Mouse (Mus musculus) stomach, embryonic 15.5 days (tissue): Measurements from ENCODE around the gene Col5a1. TPM values are rescaled to one million over a fixed set of nuclear protein-coding genes. Genes with fewer than 3 reads are reported as not detected.

Experiments used
- ATAC-seq: fragments of 200-750 bp; cut with Nextera tagmentation; 2 replicates; pipeline ENCODE4 v1.8.0; 2017; ENCODE audit warnings: low read depth, moderate number of reproducible peaks, moderate TSS enrichment; ENCODE audit not compliant: insufficient read depth, low FRiP score
- H3K27ac ChIP-seq: fragments of 300-500 bp; sonication (generic); 2 replicates; pipeline ENCODE4 v1.5.1; 2015; ENCODE audit warnings: mild to moderate bottlenecking, inconsistent platforms
- H3K27me3 ChIP-seq: fragments of 300-500 bp; sonication (generic); replicated peaks from 2 replicates; pipeline ENCODE4 v1.6.1; 2015; ENCODE audit warnings: inconsistent platforms
- H3K36me3 ChIP-seq: fragments of 300-500 bp; sonication (generic); 2 replicates; pipeline ENCODE4 v1.6.1; 2015; ENCODE audit warnings: inconsistent platforms
- H3K4me1 ChIP-seq: fragments of 300-500 bp; sonication (generic); 2 replicates; pipeline ENCODE4 v1.6.1; 2015; ENCODE audit warnings: inconsistent platforms
- H3K4me2 ChIP-seq: fragments of 300-500 bp; sonication (generic); 2 replicates; pipeline ENCODE4 v1.6.1; 2015; ENCODE audit warnings: mild to moderate bottlenecking, inconsistent platforms
- H3K4me3 ChIP-seq: fragments of 300-500 bp; sonication (generic); replicated peaks from 2 replicates; pipeline ENCODE4 v1.5.1; 2015; ENCODE audit warnings: inconsistent platforms
- H3K9ac ChIP-seq: fragments of 300-500 bp; sonication (generic); 2 replicates; pipeline ENCODE4 v1.6.1; 2015; ENCODE audit warnings: inconsistent platforms
- H3K9me3 ChIP-seq: fragments of 300-500 bp; sonication (generic); 2 replicates; pipeline ENCODE4 v1.6.1; 2016; ENCODE audit warnings: inconsistent platforms
- WGBS: fragments of 180-500 bp; shearing (Covaris S2); methylation state at CpG from one replicate; pipeline ENCODE4 v1.1.7; 2015; 5-methylcytosine and 5-hydroxymethylcytosine counted together
- polyA plus RNA-seq: library from polyadenylated mRNA; unstranded; fragments of >200 nt; fragmentation: Nextera tagmentation; extraction: Ambion mirVana; gene quantifications from 2 replicates; pipeline ENCODE4 v1.2.1, GENCODE M21; 2015

The Col5a1 gene
- polyA plus RNA-seq, 1 experiment from 2014 or later, result 136 TPM

GRCm38 (mm10) chr2:27924463-27924862 lies 38.2 kb downstream of the Col5a1 start:
- peaks cover 10% of the 10 kb centered on the region; the same call in 1 of the 2 replicates for H3K36me3 ChIP-seq
- no peaks in the 10 kb centered on the region for H3K9me3 ChIP-seq
- no peak overlapping the region for H3K9ac ChIP-seq
- H3K27me3 ChIP-seq, result no peaks in the 10 kb centered on the region
- no peak overlapping the region for H3K27ac ChIP-seq
- H3K4me2 ChIP-seq, result no peak overlapping the region
- 79% methylated on average over 3 of the region's 3 CpGs for WGBS
- H3K4me1 ChIP-seq, result 0 out of 2 replicates have a peak, but pooled peaks cover 8% of the 10 kb centered on the region
- no peak for ATAC-seq
- no peak overlapping the region for H3K4me3 ChIP-seq

- no peaks in the 10 kb centered on the region for H3K27me3 ChIP-seq
- WGBS, result 44% methylated on average over 7 of the region's 7 CpGs
- H3K9ac ChIP-seq, result no peak overlapping the region
- no peak overlapping the region for H3K4me2 ChIP-seq
- H3K4me3 ChIP-seq, result no peak overlapping the region
- ATAC-seq, result no peak
- H3K9me3 ChIP-seq, result no peaks in the 10 kb centered on the region
- peaks cover 10% of the 10 kb centered on the region; the same call in 1 of the 2 replicates for H3K36me3 ChIP-seq
- H3K27ac ChIP-seq, result no peak overlapping the region
- H3K4me1 ChIP-seq, result peaks cover 17% of the 10 kb centered on the region; the same call in 1 of the 2 replicates
These were observed 40.4 kb downstream of the Col5a1 start for GRCm38 (mm10) chr2:27926478-27927165.

GRCm38 (mm10) chr2:27930471-27931015 lies 44.3 kb downstream of the Col5a1 start:
- no peak overlapping the region for H3K4me3 ChIP-seq
- ATAC-seq, result no peak
- H3K4me2 ChIP-seq, result no peak overlapping the region
- 0 out of 2 replicates have a peak overlapping the region, but pooled peaks have one; percentile 2 for H3K27ac ChIP-seq
- no peaks in the 10 kb centered on the region for H3K27me3 ChIP-seq
- no peak overlapping the region for H3K9ac ChIP-seq
- WGBS, result 79% methylated on average over 5 of the region's 5 CpGs
- H3K36me3 ChIP-seq, result 0 out of 2 replicates have a peak, but pooled peaks cover 3% of the 10 kb centered on the region
- no peaks in the 10 kb centered on the region for H3K9me3 ChIP-seq
- H3K4me1 ChIP-seq, result peaks cover 50% of the 10 kb centered on the region

- Histone ChIP-seq H3K4me2 (no peak overlapping the region), H3K9ac (no peak overlapping the region), H3K36me3 (0 out of 2 replicates have a peak, but pooled peaks cover 3% of the 10 kb centered on the region), H3K4me3 (no peak overlapping the region), H3K4me1 (peaks cover 54% of the 10 kb centered on the region), H3K9me3 (no peaks in the 10 kb centered on the region), H3K27me3 (no peaks in the 10 kb centered on the region), H3K27ac (0 out of 2 replicates have a peak overlapping the region, but pooled peaks have one; percentile 92)
- no peak for ATAC-seq
- whole genome bisulfite sequencing, result 59% methylated on average over 6 of the region's 6 CpGs
These were observed 44.9 kb downstream of the Col5a1 start for GRCm38 (mm10) chr2:27931130-27931529.

- peaks cover 60% of the 10 kb centered on the region for H3K4me1 ChIP-seq
- peak overlapping the region; percentile 92 for H3K27ac ChIP-seq
- ATAC-seq, result no peak
- H3K27me3 ChIP-seq, result no peaks in the 10 kb centered on the region
- no peak overlapping the region for H3K9ac ChIP-seq
- no peak overlapping the region for H3K4me2 ChIP-seq
- WGBS, result 44% methylated on average over 3 of the region's 3 CpGs
- no peak overlapping the region for H3K4me3 ChIP-seq
- H3K9me3 ChIP-seq, result no peaks in the 10 kb centered on the region
- 0 out of 2 replicates have a peak, but pooled peaks cover 3% of the 10 kb centered on the region for H3K36me3 ChIP-seq
These were observed 45.7 kb downstream of the Col5a1 start for GRCm38 (mm10) chr2:27931971-27932370.

- no peaks in the 10 kb centered on the region for H3K9me3 ChIP-seq
- H3K27me3 ChIP-seq, result no peaks in the 10 kb centered on the region
- ATAC-seq, result peak; percentile 86
- H3K4me1 ChIP-seq, result peaks cover 61% of the 10 kb centered on the region
- WGBS, result 18% methylated on average over 11 of the region's 11 CpGs
- H3K36me3 ChIP-seq, result 0 out of 2 replicates have a peak, but pooled peaks cover 5% of the 10 kb centered on the region
- H3K4me3 ChIP-seq, result no peak overlapping the region
- peak overlapping the region; percentile 92 for H3K27ac ChIP-seq
- 0 out of 2 replicates have a peak overlapping the region, but pooled peaks have one; percentile 23 for H3K4me2 ChIP-seq
- no peak overlapping the region for H3K9ac ChIP-seq
These were observed 48.0 kb downstream of the Col5a1 start for GRCm38 (mm10) chr2:27934269-27934668.

GRCm38 (mm10) chr2:27934831-27935230 lies 48.6 kb downstream of the Col5a1 start:
- H3K27ac ChIP-seq, result peak overlapping the region; percentile 92
- 0 out of 2 replicates have a peak, but pooled peaks cover 5% of the 10 kb centered on the region for H3K36me3 ChIP-seq
- H3K9ac ChIP-seq, result no peak overlapping the region
- H3K4me3 ChIP-seq, result no peak overlapping the region
- H3K9me3 ChIP-seq, result no peaks in the 10 kb centered on the region
- H3K27me3 ChIP-seq, result no peaks in the 10 kb centered on the region
- no peak for ATAC-seq
- 0 out of 2 replicates have a peak overlapping the region, but pooled peaks have one; percentile 23 for H3K4me2 ChIP-seq
- 49% methylated on average over 9 of the region's 9 CpGs for WGBS
- H3K4me1 ChIP-seq, result peaks cover 61% of the 10 kb centered on the region

GRCm38 (mm10) chr2:27935441-27935840 lies 49.2 kb downstream of the Col5a1 start:
- peaks cover 60% of the 10 kb centered on the region for H3K4me1 ChIP-seq
- H3K9me3 ChIP-seq, result no peaks in the 10 kb centered on the region
- peak overlapping the region; percentile 92 for H3K27ac ChIP-seq
- H3K27me3 ChIP-seq, result no peaks in the 10 kb centered on the region
- 92% methylated on average over 2 of the region's 2 CpGs for WGBS
- ATAC-seq, result no peak
- H3K4me2 ChIP-seq, result no peak overlapping the region
- H3K4me3 ChIP-seq, result no peak overlapping the region
- no peak overlapping the region for H3K9ac ChIP-seq
- H3K36me3 ChIP-seq, result 0 out of 2 replicates have a peak, but pooled peaks cover 5% of the 10 kb centered on the region

GRCm38 (mm10) chr2:27936607-27937191 lies 50.5 kb downstream of the Col5a1 start:
- no peak overlapping the region for H3K9ac ChIP-seq
- H3K27ac ChIP-seq, result peak overlapping the region; percentile 92
- no peak overlapping the region for H3K4me2 ChIP-seq
- no peak for ATAC-seq
- no peak overlapping the region for H3K4me3 ChIP-seq
- 55% methylated on average over 9 of the region's 9 CpGs for WGBS
- no peaks in the 10 kb centered on the region for H3K9me3 ChIP-seq
- H3K36me3 ChIP-seq, result 0 out of 2 replicates have a peak, but pooled peaks cover 5% of the 10 kb centered on the region
- peaks cover 52% of the 10 kb centered on the region for H3K4me1 ChIP-seq
- no peaks in the 10 kb centered on the region for H3K27me3 ChIP-seq

- no peak for ATAC-seq
- H3K4me1 ChIP-seq, result peaks cover 27% of the 10 kb centered on the region
- H3K4me2 ChIP-seq, result no peak overlapping the region
- WGBS, result 86% methylated on average over 4 of the region's 4 CpGs
- H3K36me3 ChIP-seq, result 0 out of 2 replicates have a peak, but pooled peaks cover 5% of the 10 kb centered on the region
- no peaks in the 10 kb centered on the region for H3K9me3 ChIP-seq
- H3K9ac ChIP-seq, result no peak overlapping the region
- H3K27me3 ChIP-seq, result no peaks in the 10 kb centered on the region
- no peak overlapping the region for H3K4me3 ChIP-seq
- no peak overlapping the region for H3K27ac ChIP-seq
These were observed 53.2 kb downstream of the Col5a1 start for GRCm38 (mm10) chr2:27939433-27939832.

GRCm38 (mm10) chr2:27940144-27940543 lies 53.9 kb downstream of the Col5a1 start:
- Histone ChIP-seq H3K9me3 (no peaks in the 10 kb centered on the region), H3K9ac (no peak overlapping the region), H3K27me3 (no peaks in the 10 kb centered on the region), H3K4me3 (no peak overlapping the region), H3K4me1 (peaks cover 20% of the 10 kb centered on the region), H3K27ac (no peak overlapping the region), H3K4me2 (no peak overlapping the region), H3K36me3 (0 out of 2 replicates have a peak, but pooled peaks cover 5% of the 10 kb centered on the region)
- ATAC-seq, result no peak
- 86% methylated on average over 12 of the region's 12 CpGs for WGBS

- Histone ChIP-seq H3K36me3 (peaks cover 8% of the 10 kb centered on the region; the same call in 1 of the 2 replicates), H3K9me3 (no peaks in the 10 kb centered on the region), H3K4me3 (no peak overlapping the region), H3K27ac (peak overlapping the region; percentile 51), H3K27me3 (no peaks in the 10 kb centered on the region), H3K9ac (no peak overlapping the region), H3K4me2 (no peak overlapping the region), H3K4me1 (no peaks in the 10 kb centered on the region)
- 75% methylated on average over 4 of the region's 4 CpGs for WGBS
- no peak for ATAC-seq
These were observed 61.0 kb downstream of the Col5a1 start for GRCm38 (mm10) chr2:27947252-27947651.
